11 mouse cellular contexts compared by ENCODE assay signal in the genomic region with DNA sequence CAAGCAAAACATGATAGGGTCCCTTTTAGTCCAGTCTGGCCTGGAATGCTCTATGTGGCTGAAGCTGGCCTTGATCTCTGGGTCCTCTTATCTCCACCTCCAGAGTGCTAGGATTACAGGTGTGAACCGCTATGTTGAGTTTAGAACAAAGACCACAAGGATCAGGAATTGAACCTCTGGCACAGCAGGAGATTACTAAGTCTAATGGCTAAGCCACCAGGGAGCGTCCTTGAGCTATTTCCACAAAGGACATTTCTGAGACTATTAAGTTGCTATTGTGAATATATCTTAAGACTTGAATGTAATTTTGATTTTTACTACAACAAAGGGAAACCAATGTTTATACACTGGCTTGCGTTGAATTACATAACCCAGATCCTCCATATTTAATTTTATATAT. TPM values are rescaled to one million over a fixed set of nuclear protein-coding genes. Genes with fewer than 3 reads are reported as not detected.
DNase-seq lines count a peak whose midpoint lies in the region; TF ChIP-seq lines count a peak whose summit lies in the region.
"Had no signal": no experiment of that assay in that cellular context is flagged by ENCODE, and none has a peak within 500 bp of the region (broad histone marks: within the 10 kb centered on the region; RNA-seq: fewer than 3 reads in every experiment).

No protein-coding gene starts in this region.

- peaks cover 6% of the 10 kb centered on the region; the same call in 1 of the 2 replicates for H3K27me3 ChIP-seq in liver, adult 2 months (ENCODE audit: control insufficient read depth, insufficient read depth, low read length)
- H3K27me3 ChIP-seq: embryonic facial prominence, embryonic 12.5 days; midbrain, embryonic 12.5 days had no signal

- no peak for TF ChIP-seq POLR2A in liver, adult 2 months (IDR thresholded peaks at IDR 0.05; ENCODE audit: extremely low read depth, insufficient read depth, low read length)

- intact Hi-C loops in left cerebral cortex, postnatal 10 days (cut with DNase I): loop anchor here (5.0 kb wide), 1 partner anchor 190 kb away; no protein-coding TSS in a partner anchor

- H3K4me1 ChIP-seq in liver, adult 2 months (ENCODE audit: control insufficient read depth, insufficient read depth, low read length): no peaks in the 10 kb centered on the region
- H3K4me1 ChIP-seq: embryonic facial prominence, embryonic 12.5 days; midbrain, embryonic 12.5 days had no signal

- no peaks in the 10 kb centered on the region for H3K36me3 ChIP-seq in liver, adult 2 months (ENCODE audit: control insufficient read depth, insufficient read depth, low read length)
- H3K36me3 ChIP-seq: embryonic facial prominence, embryonic 12.5 days; midbrain, embryonic 12.5 days had no signal

- WGBS in liver, adult 2 months: 60% methylated on average over 3 of the region's 3 CpGs

- H3K9ac ChIP-seq in liver, adult 2 months (ENCODE audit: low read depth, low read length): no peak overlapping the region
- H3K9ac ChIP-seq: embryonic facial prominence, embryonic 12.5 days; midbrain, embryonic 12.5 days had no signal

- H3K79me2 ChIP-seq in liver, adult 2 months (ENCODE audit: control insufficient read depth, insufficient read depth, low read length): no peaks in the 10 kb centered on the region

- DNase-seq in cerebellum, postnatal 10 days: peak; percentile 23 to 31
- no peak for DNase-seq in cerebellum, postnatal 36 days
- peak; percentile 39 for DNase-seq in liver, adult 2 months (ENCODE audit: extremely low read depth, low read depth, low spot score)
- DNase-seq in liver: no peak
- DNase-seq in brain, adult 2 months (ENCODE audit: low read depth, low spot score): peak; percentile 36
- peak; percentile 4 to 30 for DNase-seq in left cerebral cortex, postnatal 10 days (ENCODE audit: extremely low spot score in 1 of 2, low spot score in 2 of 2)
- no peak for DNase-seq in MN1 (ENCODE audit: low spot score)
- no peak for DNase-seq in T-cell, adult 2 months (ENCODE audit: low spot score)

- no peak overlapping the region for H3K27ac ChIP-seq in liver, adult 2 months (replicated peaks; ENCODE audit: insufficient read depth, low read depth, low read length)
- H3K27ac ChIP-seq: embryonic facial prominence, embryonic 12.5 days; midbrain, embryonic 12.5 days had no signal

- no peak overlapping the region for H3K4me3 ChIP-seq in liver, adult 2 months (ENCODE audit: insufficient read depth, low read depth, low read length)
- H3K4me3 ChIP-seq: embryonic facial prominence, embryonic 12.5 days; midbrain, embryonic 12.5 days had no signal

- TF ChIP-seq CTCF in liver, adult 2 months (IDR thresholded peaks at IDR 0.05; ENCODE audit: low read depth, low read length): peak; percentile 63

RNA-seq across cellular contexts. Expression of a gene that starts 13.0 kb away (rescaled TPM):
- total RNA-seq in liver, adult 2 months (2014; rRNA removed): 1.4 and 2.0 TPM in 2 replicates
- polyA plus RNA-seq in liver, adult 2 months (2012; rRNA removed): 0.52 and 1.3 TPM in 2 replicates
- under 1 TPM; 0.24 to 0.47 TPM for total RNA-seq in left cerebral cortex, postnatal 10 days (2021)
- polyA plus RNA-seq: testis, adult 2 months had no signal

Comparison
In these comparisons a context has a peak if more than half of its experiments do, and no peak if none do; other contexts are left out.
1. DNase-seq: peak in cerebellum, postnatal 10 days (2 of 2), liver, adult 2 months (single experiment), brain, adult 2 months (single experiment) and left cerebral cortex, postnatal 10 days (2 of 2); none in cerebellum, postnatal 36 days (0 of 2), liver (single experiment), MN1 (single experiment) and T-cell, adult 2 months (single experiment).